Mouse (Mus musculus): ENCODE data around the gene Nubp2. TPM values are rescaled to one million over a fixed set of nuclear protein-coding genes. Genes with fewer than 3 reads are reported as not detected.

The Nubp2 gene
- polyA plus RNA-seq, 1 experiment from 2014 or later = 53.2 TPM

- H3K4me3 ChIP-seq (replicated peaks) = peak overlapping the region; percentile 11; the same call in 1 of the 2 replicates
- H3K9me3 ChIP-seq = no peaks in the 10 kb centered on the region
Measured at GRCm38 (mm10) chr17:24893276-24893675, 7.1 kb upstream of the Nubp2 start.

DNA sequence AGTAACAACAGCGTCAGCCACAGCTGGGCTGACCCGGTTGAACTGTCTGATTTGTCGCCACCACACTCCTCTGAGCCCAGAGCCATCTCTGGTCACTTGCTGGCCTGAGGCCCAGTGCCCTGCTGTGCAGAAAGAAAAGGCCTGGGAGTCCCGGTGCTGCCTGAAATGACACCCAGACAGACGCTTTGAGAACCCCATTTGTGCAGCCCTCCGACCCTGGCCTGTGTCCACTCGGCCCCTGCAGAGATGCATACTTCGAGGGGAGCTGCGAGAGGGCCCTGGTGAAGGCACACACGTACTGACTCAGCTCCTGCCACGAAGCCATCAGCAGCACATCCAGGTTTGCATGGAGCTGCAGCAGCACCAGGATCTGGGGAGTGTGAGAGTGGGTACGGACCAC is 6.6 kb upstream of the Nubp2 start:
- H3K4me2 ChIP-seq = no peak overlapping the region
- no peak overlapping the region for H3K27ac ChIP-seq
- H3K4me1 ChIP-seq (replicated peaks) = peaks cover 43% of the 10 kb centered on the region
- H3K27me3 ChIP-seq = no peaks in the 10 kb centered on the region
- H3K9ac ChIP-seq (replicated peaks) = no peak overlapping the region
- no peak overlapping the region for H3K4me3 ChIP-seq (replicated peaks)
- peaks cover 55% of the 10 kb centered on the region for H3K36me3 ChIP-seq
- 91% methylated on average over 12 of the region's 12 CpGs for WGBS
- no peak for ATAC-seq (ENCODE audit: insufficient number of reproducible peaks, insufficient read depth, low FRiP score, low TSS enrichment, low read depth)
- H3K9me3 ChIP-seq = no peaks in the 10 kb centered on the region

More at GRCm38 (mm10) chr17:24893276-24893675, 7.1 kb upstream of the Nubp2 start:
- 0 out of 2 replicates have a peak overlapping the region, but pooled peaks have one; percentile 0 for H3K9ac ChIP-seq (replicated peaks)
- no peak for ATAC-seq (ENCODE audit: insufficient number of reproducible peaks, insufficient read depth, low FRiP score, low TSS enrichment, low read depth)
- no peak overlapping the region for H3K4me2 ChIP-seq
- peaks cover 60% of the 10 kb centered on the region for H3K36me3 ChIP-seq
- H3K27ac ChIP-seq = no peak overlapping the region
- no peaks in the 10 kb centered on the region for H3K27me3 ChIP-seq
- peaks cover 41% of the 10 kb centered on the region for H3K4me1 ChIP-seq (replicated peaks)
- WGBS = 92% methylated on average over 2 of the region's 2 CpGs

- Histone ChIP-seq H3K9ac (replicated peaks) (no peak overlapping the region), H3K27me3 (no peaks in the 10 kb centered on the region), H3K4me3 (replicated peaks) (no peak overlapping the region), H3K4me2 (no peak overlapping the region), H3K27ac (no peak overlapping the region), H3K4me1 (replicated peaks) (peaks cover 37% of the 10 kb centered on the region), H3K36me3 (peaks cover 45% of the 10 kb centered on the region), H3K9me3 (no peaks in the 10 kb centered on the region)
- no peak for ATAC-seq (ENCODE audit: insufficient number of reproducible peaks, insufficient read depth, low FRiP score, low TSS enrichment, low read depth)
- WGBS = 90% methylated on average over 13 of the region's 13 CpGs
Measured at GRCm38 (mm10) chr17:24891321-24891720, 5.2 kb upstream of the Nubp2 start.

DNA sequence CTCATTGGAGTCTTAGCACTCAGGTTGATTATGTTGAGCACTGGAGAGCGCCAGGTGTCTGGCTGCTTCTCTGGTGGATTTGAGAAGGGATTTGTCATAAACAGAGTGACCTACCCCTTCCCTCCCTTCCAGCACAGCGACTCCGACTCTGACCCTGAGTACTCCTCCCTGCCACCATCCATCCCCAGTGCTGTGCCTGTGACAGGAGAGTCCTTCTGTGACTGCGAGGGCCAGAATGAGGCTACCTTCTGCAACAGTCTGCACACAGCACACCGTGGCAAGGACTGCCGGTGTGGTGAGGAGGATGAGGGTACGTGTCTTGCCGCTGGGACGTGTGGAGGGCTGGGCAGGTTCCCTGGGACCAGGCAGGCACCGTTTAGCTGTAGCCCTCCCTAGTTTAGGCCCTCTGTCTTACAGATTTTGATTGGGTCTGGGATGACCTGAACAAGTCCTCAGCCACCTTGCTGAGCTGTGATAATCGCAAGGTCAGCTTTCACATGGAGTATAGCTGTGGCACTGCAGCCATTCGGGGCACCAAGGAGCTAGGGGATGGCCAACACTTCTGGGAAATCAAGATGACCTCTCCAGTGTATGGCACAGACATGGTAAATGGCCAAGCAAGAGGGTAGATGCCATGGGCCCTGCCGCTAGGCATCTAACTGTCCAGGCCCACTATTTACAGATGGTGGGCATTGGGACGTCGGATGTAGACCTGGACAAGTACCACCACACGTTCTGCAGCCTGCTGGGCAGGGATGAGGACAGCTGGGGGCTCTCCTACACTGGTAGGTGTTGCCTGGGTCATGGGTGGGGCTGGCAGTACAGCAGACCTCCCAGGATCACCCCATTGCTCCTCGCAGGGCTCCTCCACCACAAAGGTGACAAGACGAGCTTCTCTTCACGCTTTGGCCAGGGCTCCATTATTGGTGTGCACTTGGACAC is 4.3 kb upstream of the Nubp2 start:
- Histone ChIP-seq H3K4me2 (no peak overlapping the region), H3K36me3 (peaks cover 45% of the 10 kb centered on the region), H3K27ac (no peak overlapping the region), H3K4me1 (replicated peaks) (peaks cover 32% of the 10 kb centered on the region), H3K4me3 (replicated peaks) (no peak overlapping the region), H3K9ac (replicated peaks) (no peak overlapping the region), H3K9me3 (no peaks in the 10 kb centered on the region), H3K27me3 (no peaks in the 10 kb centered on the region)
- 87% methylated on average over 19 of the region's 19 CpGs for WGBS
- ATAC-seq (ENCODE audit: insufficient number of reproducible peaks, insufficient read depth, low FRiP score, low TSS enrichment, low read depth) = no peak

GRCm38 (mm10) chr17:24888862-24889261 is 2.7 kb upstream of the Nubp2 start:
- 91% methylated on average over 3 of the region's 3 CpGs for WGBS
- peaks cover 28% of the 10 kb centered on the region for H3K4me1 ChIP-seq (replicated peaks)
- no peak overlapping the region for H3K4me2 ChIP-seq
- no peaks in the 10 kb centered on the region for H3K27me3 ChIP-seq
- H3K36me3 ChIP-seq = peaks cover 49% of the 10 kb centered on the region
- ATAC-seq (ENCODE audit: insufficient number of reproducible peaks, insufficient read depth, low FRiP score, low TSS enrichment, low read depth) = no peak
- H3K27ac ChIP-seq = no peak overlapping the region
- H3K9me3 ChIP-seq = no peaks in the 10 kb centered on the region
- H3K9ac ChIP-seq (replicated peaks) = no peak overlapping the region
- no peak overlapping the region for H3K4me3 ChIP-seq (replicated peaks)

DNA sequence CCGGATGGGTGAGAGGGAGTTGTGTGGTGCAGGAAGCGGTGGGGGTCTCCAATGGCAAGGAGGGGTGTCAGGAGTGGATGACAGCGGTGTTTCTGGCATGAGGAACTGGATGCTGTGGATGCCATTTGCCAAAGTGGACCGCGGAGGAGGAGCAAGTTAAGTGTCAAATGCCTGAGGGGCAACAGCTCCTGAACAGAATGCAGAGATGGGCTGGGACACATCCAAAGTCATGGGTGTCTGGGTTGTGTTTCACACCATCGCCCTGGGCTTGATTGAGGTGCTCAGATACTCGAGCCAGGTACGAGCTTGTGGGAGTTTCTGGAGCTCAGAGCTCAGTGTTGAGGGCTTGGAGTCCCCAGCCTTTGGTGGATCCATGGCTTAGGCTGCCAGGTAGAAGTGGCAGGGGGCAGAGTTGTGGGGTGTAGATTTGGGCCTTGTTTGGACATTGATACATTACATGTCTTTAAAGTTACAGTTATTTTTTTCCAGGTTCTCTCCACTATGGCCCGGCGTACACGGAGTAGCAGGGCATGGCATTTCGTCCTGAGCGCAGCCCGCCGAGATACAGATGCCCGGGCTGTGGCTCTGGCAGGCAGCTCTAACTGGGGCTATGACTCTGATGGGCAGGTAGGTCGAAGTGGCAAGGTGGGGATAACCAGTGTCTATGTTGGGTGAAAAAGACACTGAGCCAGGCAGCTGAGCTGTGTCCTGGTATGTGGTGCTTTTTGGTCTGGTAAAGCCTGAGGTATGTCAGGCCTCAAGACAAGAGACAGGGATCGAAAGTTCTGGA is 1.3 kb upstream of the Nubp2 start:
- no peak for ATAC-seq (ENCODE audit: insufficient number of reproducible peaks, insufficient read depth, low FRiP score, low TSS enrichment, low read depth)
- peaks cover 22% of the 10 kb centered on the region for H3K4me1 ChIP-seq (replicated peaks)
- H3K27ac ChIP-seq = 0 out of 2 replicates have a peak overlapping the region, but pooled peaks have one; percentile 59
- 65% methylated on average over 18 of the region's 18 CpGs for WGBS
- H3K9ac ChIP-seq (replicated peaks) = peak overlapping the region; percentile 81
- H3K4me3 ChIP-seq (replicated peaks) = peak overlapping the region; percentile 88
- H3K4me2 ChIP-seq = peak overlapping the region; percentile 93
- no peaks in the 10 kb centered on the region for H3K27me3 ChIP-seq
- no peaks in the 10 kb centered on the region for H3K9me3 ChIP-seq
- peaks cover 49% of the 10 kb centered on the region for H3K36me3 ChIP-seq

DNA sequence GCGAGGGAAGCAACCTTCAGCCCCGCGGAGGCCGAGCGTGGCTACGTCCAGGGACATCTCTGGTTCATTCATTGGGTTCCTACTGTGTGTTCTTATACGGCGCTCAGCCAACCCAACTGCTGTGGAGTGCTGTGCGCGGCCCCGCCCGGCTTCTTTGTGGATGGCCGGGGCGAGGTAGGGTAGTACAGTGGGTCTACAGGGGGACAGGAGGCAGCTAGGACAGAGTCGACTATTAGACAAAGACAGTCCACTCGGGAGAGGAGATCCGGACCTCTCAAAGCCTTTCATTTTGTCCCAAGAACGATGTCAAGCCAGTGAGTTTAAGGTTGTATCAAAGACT is 753 bp upstream of the Nubp2 start:
- Histone ChIP-seq H3K9me3 (no peaks in the 10 kb centered on the region), H3K4me2 (peak overlapping the region; percentile 93), H3K27me3 (no peaks in the 10 kb centered on the region), H3K27ac (peak overlapping the region; percentile 59; the same call in 1 of the 2 replicates), H3K4me1 (replicated peaks) (peaks cover 22% of the 10 kb centered on the region), H3K4me3 (replicated peaks) (peak overlapping the region; percentile 88), H3K9ac (replicated peaks) (peak overlapping the region; percentile 81), H3K36me3 (peaks cover 45% of the 10 kb centered on the region)
- WGBS = 2% methylated on average over 18 of the region's 18 CpGs
- peak; percentile 4; the same call in 1 of the 2 replicates for ATAC-seq (ENCODE audit: insufficient number of reproducible peaks, insufficient read depth, low FRiP score, low TSS enrichment, low read depth)

- no peak for ATAC-seq (ENCODE audit: insufficient number of reproducible peaks, insufficient read depth, low FRiP score, low TSS enrichment, low read depth)
- peak overlapping the region; percentile 88 for H3K4me3 ChIP-seq (replicated peaks)
- H3K4me2 ChIP-seq = peak overlapping the region; percentile 93
- 25% methylated on average over 22 of the region's 22 CpGs for WGBS
- peak overlapping the region; percentile 63 for H3K9ac ChIP-seq (replicated peaks)
- H3K4me1 ChIP-seq (replicated peaks) = peaks cover 22% of the 10 kb centered on the region
- H3K27me3 ChIP-seq = no peaks in the 10 kb centered on the region
- no peak overlapping the region for H3K27ac ChIP-seq
- no peaks in the 10 kb centered on the region for H3K9me3 ChIP-seq
- H3K36me3 ChIP-seq = peaks cover 31% of the 10 kb centered on the region
Measured at GRCm38 (mm10) chr17:24885356-24886133, 604 bp downstream of the Nubp2 start.

DNA sequence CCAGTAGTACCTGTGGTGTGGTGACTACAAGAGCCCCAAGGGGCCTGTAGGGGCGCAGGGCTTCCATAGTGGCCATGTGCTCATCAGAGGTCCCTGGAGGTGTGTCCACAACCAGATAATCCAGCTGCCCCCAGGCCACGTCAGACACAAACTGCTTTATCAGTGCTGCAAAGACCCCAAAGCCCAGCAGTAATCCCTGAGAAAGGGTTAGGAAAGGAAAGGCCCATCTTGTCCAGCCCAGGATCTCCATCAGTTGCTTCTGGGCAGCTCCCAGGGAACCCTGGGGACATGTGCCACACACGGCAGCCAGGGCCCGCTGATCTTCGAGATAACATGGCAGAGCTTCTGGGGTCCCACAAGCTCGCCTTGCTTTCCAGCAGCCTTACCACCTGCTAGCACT is 1.8 kb downstream of the Nubp2 start:
- WGBS = 92% methylated on average over 6 of the region's 6 CpGs
- peaks cover 25% of the 10 kb centered on the region for H3K36me3 ChIP-seq
- peaks cover 22% of the 10 kb centered on the region for H3K4me1 ChIP-seq (replicated peaks)
- no peak overlapping the region for H3K9ac ChIP-seq (replicated peaks)
- no peaks in the 10 kb centered on the region for H3K9me3 ChIP-seq
- H3K27me3 ChIP-seq = no peaks in the 10 kb centered on the region
- no peak overlapping the region for H3K4me2 ChIP-seq
- no peak overlapping the region for H3K27ac ChIP-seq
- no peak for ATAC-seq (ENCODE audit: insufficient number of reproducible peaks, insufficient read depth, low FRiP score, low TSS enrichment, low read depth)
- H3K4me3 ChIP-seq (replicated peaks) = no peak overlapping the region

GRCm38 (mm10) chr17:24881738-24882440 is 4.3 kb downstream of the Nubp2 start:
- H3K9me3 ChIP-seq = no peaks in the 10 kb centered on the region
- ATAC-seq (ENCODE audit: insufficient number of reproducible peaks, insufficient read depth, low FRiP score, low TSS enrichment, low read depth) = no peak
- peaks cover 18% of the 10 kb centered on the region for H3K36me3 ChIP-seq
- no peak overlapping the region for H3K4me2 ChIP-seq
- peak overlapping the region; percentile 20; the same call in 1 of the 2 replicates for H3K27ac ChIP-seq
- WGBS = 51% methylated on average over 7 of the region's 7 CpGs
- H3K4me3 ChIP-seq (replicated peaks) = no peak overlapping the region
- H3K4me1 ChIP-seq (replicated peaks) = peaks cover 14% of the 10 kb centered on the region
- H3K9ac ChIP-seq (replicated peaks) = no peak overlapping the region
- no peaks in the 10 kb centered on the region; the same call in 1 of the 2 replicates for H3K27me3 ChIP-seq
